Mouse (Mus musculus) fibroblast of lung, adult 2 months (primary cell): ENCODE measurements at regions not wholly inside any gene's neighbourhood (a gene's known extent, or its start where the extent isn't known, plus 50 kb on each side); places are given as distances from the start of the nearest gene placed in this dataset.
A peak's percentile ranks its signal among the peaks of the same experiment; 100 is the strongest.

Experiments used
- DNase-seq: peaks from one replicate; pipeline ENCODE4 v3.0.0-alpha.2; 2011; ENCODE audit warnings: low read depth

DNA sequence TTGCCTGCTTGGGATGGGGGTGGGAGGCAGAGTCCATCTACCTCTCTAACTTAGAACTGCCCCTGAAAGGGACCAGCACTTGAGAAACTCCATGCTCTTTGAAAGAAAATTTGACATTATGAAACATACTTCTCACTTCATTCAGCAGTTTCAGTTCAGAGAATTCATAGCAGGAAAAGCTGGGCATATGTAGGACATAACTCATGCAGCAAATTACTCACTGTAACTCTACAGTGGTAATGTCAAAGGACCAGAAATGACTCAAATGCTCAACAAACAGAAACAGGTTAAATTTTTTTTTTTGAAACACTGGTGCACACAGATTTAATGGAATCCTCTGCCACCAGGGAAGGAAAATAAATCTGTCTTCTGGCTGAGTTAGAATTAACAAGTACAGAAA, 56.5 kb upstream of the Arnt2 start:
- DNase-seq, result no peak

DNA sequence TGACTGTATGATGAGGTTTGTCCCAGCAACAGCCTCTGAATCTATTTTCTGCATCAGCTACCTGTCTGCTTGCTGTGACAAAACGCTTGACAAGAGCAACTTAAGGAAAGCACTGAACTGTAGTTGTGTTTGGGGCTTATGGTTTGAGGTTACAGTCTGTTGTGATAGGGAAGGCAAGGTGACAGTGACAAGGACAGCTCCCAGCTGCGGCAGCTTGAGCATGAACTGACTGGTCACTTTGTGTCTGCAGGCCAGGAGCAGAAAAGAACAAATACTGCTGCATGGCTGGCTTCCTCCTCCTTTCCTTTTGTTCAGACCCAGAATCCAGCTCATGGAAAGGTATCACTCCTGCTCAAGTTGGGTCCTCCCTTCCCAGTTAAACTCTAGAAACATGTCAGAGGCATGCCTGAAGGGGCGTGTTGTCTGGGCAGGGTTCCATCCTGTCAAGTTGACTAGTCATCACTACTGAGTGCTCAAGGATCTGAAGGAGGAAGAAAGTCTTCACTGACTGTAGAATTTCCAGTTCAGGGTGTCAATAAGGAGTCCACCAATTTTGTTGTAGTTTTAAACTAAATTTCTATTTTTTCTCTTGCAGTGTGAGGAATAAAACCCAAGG, 55.7 kb upstream of the Arnt2 start:
- peak; percentile 40 for DNase-seq
